Mouse (Mus musculus) testis, adult 2 months (tissue): ENCODE data around the gene Adam15.

Experiments
- CTCF ChIP-seq: fragments of 200-500 bp; IDR thresholded peaks from 2 replicates; pipeline ENCODE4 v1.5.1; 2012; ENCODE audit warnings: low read depth, mild to moderate bottlenecking, inconsistent platforms, low read length, moderate library complexity; ENCODE audit not compliant: control insufficient read depth, insufficient read depth, insufficient replicate concordance
- POLR2A ChIP-seq: fragments of 200-500 bp; IDR thresholded peaks from 2 replicates; pipeline ENCODE4 v1.6.1; 2012; ENCODE audit warnings: low read depth, mild to moderate bottlenecking, inconsistent platforms, low read length, moderate library complexity; ENCODE audit not compliant: control insufficient read depth

DNA sequence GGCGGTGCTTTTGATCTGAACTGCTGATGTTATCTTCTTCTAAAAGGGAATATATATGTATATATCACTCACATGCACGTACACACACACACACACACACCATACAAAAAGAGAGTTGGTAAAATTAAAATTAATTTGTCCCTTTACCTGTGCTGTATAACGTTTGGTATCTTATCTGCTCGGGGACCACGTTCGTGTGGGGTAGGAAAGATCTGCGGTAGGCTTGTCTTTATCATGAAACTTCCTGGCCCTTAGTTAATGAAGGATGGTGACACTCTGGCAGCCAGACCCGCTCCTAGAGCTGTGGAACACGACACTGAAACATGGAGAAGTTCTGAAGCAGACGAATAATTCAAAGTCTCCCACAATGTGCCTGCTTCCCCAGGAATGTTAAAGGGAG is 57.9 kb downstream of the Adam15 start:
- no peak for TF ChIP-seq POLR2A
- TF ChIP-seq CTCF = no peak
